Mouse (Mus musculus) heart, embryonic 14.5 days (tissue): ENCODE measurements around the gene Golim4. TPM values are rescaled to one million over a fixed set of nuclear protein-coding genes. Genes with fewer than 3 reads are reported as not detected.
"Not testable (repeated sequence)": the region's sequence is repeated elsewhere in the genome, so short reads cannot be mapped to it uniquely, and the experiment has no call there.

Experiments used
- ATAC-seq: fragments of 200-750 bp; cut with Nextera tagmentation; 2 replicates; pipeline ENCODE4 v1.8.0; 2017; ENCODE audit warnings: low read depth, moderate TSS enrichment; ENCODE audit not compliant: insufficient number of reproducible peaks, insufficient read depth, low FRiP score
- H3K27ac ChIP-seq, 2 experiments: fragments of 200-500 bp in 1 of 2; fragments of 300-500 bp in 1 of 2; sonication (generic) in 1 of 2; replicated peaks in 1 of 2; 2 replicates each; pipeline ENCODE4 v1.5.1; 2012 to 2014; ENCODE audit warnings: low read depth in 2 of 2, low read length in 2 of 2, control low read depth in 1 of 2, mild to moderate bottlenecking in 1 of 2, mixed read lengths in 1 of 2; ENCODE audit not compliant: control insufficient read depth in 1 of 2, insufficient read depth in 1 of 2
- H3K27me3 ChIP-seq: fragments of 300-500 bp; sonication (generic); 2 replicates; pipeline ENCODE4 v1.6.1; 2014; ENCODE audit warnings: mild to moderate bottlenecking, low read length, control low read depth; ENCODE audit not compliant: control insufficient read depth, insufficient read depth
- H3K36me3 ChIP-seq: fragments of 300-500 bp; sonication (generic); 2 replicates; pipeline ENCODE4 v1.6.1; 2014; ENCODE audit warnings: mild to moderate bottlenecking, control low read depth, low read length, mixed read lengths; ENCODE audit not compliant: control insufficient read depth, insufficient read depth
- H3K4me1 ChIP-seq, 2 experiments: fragments of 200-500 bp in 1 of 2; fragments of 300-500 bp in 1 of 2; sonication (generic) in 1 of 2; 2 replicates each; pipeline ENCODE4 v1.6.1; 2012 to 2014; ENCODE audit warnings: low read length in 2 of 2, control low read depth in 1 of 2, mixed read lengths in 1 of 2; ENCODE audit not compliant: control insufficient read depth in 2 of 2, insufficient read depth in 2 of 2
- H3K4me2 ChIP-seq: fragments of 300-500 bp; sonication (generic); 2 replicates; pipeline ENCODE4 v1.6.1; 2014; ENCODE audit warnings: mild to moderate bottlenecking, low read length
- H3K4me3 ChIP-seq, 2 experiments: fragments of 200-500 bp in 1 of 2; fragments of 300-500 bp in 1 of 2; sonication (generic) in 1 of 2; 2 replicates each; pipeline ENCODE4 v1.5.1; 2012 to 2014; ENCODE audit warnings: low read length in 2 of 2, mild to moderate bottlenecking in 2 of 2, control low read depth in 1 of 2, low read depth in 1 of 2, moderate library complexity in 1 of 2; ENCODE audit not compliant: control insufficient read depth in 1 of 2, insufficient read depth in 1 of 2
- H3K9ac ChIP-seq: fragments of 300-500 bp; sonication (generic); 2 replicates; pipeline ENCODE4 v1.6.1; 2014; ENCODE audit warnings: mild to moderate bottlenecking, low read length
- H3K9me3 ChIP-seq: fragments of 300-500 bp; sonication (generic); 2 replicates; pipeline ENCODE4 v1.6.1; 2016; ENCODE audit warnings: low read length, control low read depth; ENCODE audit not compliant: control insufficient read depth
- WGBS: fragments of 180-500 bp; shearing (Covaris S2); extraction: QIAGEN DNeasy Blood & Tissue Kit; methylation state at CpG from one replicate; pipeline ENCODE4 v1.1.7; 2014; 5-methylcytosine and 5-hydroxymethylcytosine counted together
- polyA plus RNA-seq: library from polyadenylated mRNA; unstranded; fragments of >200 nt; fragmentation: Nextera tagmentation; extraction: Ambion mirVana; gene quantifications from 2 replicates; pipeline ENCODE4 v1.2.1, GENCODE M21; 2014

Golim4 gene
- 29.4 and 37.6 TPM in 2 replicates for polyA plus RNA-seq

- no peaks in the 10 kb centered on the region for H3K9me3 ChIP-seq
- WGBS, result under 1% methylated on average over 53 of the region's 53 CpGs
- H3K4me1 ChIP-seq, result peaks cover 9 to 42% of the 10 kb centered on the region in 2 experiments
- peak within 1 kb of the TSS; percentile 88 for H3K9ac ChIP-seq
- peak; percentile 99 for ATAC-seq
- H3K27me3 ChIP-seq, result no peaks in the 10 kb centered on the region
- H3K4me2 ChIP-seq, result peak within 1 kb of the TSS; percentile 88
- H3K36me3 ChIP-seq, result peaks cover 3% of the 10 kb centered on the region; the same call in 1 of the 2 replicates
- peak within 1 kb of the TSS; percentile 88 to 93 for H3K27ac ChIP-seq
- peak within 1 kb of the TSS; percentile 82 to 92 for H3K4me3 ChIP-seq
Observed at GRCm38 (mm10) chr3:75956551-75957302, at the start of gene Golim4. Gene Golim4 (minus strand): TSS chr3:75956949.

GRCm38 (mm10) chr3:76005621-76006020 is 48.9 kb upstream of the Golim4 start:
- Histone ChIP-seq H3K27me3 (no peaks in the 10 kb centered on the region), H3K27ac (no peak overlapping the region), H3K36me3 (no peaks in the 10 kb centered on the region), H3K9ac (no peak overlapping the region), H3K4me2 (no peak overlapping the region), H3K4me3 (no peak overlapping the region), H3K9me3 (0 out of 2 replicates have a peak, but pooled peaks cover 2% of the 10 kb centered on the region), H3K4me1 (no peaks in the 10 kb centered on the region)
- ATAC-seq, result no peak
- 66% methylated on average over 5 of the region's 5 CpGs for WGBS

GRCm38 (mm10) chr3:76001156-76001555 is 44.4 kb upstream of the Golim4 start:
- Histone ChIP-seq H3K4me1 (no peaks in the 10 kb centered on the region), H3K27ac (no peak overlapping the region; a peak in 1 of 4 replicates), H3K4me2 (no peak overlapping the region), H3K27me3 (no peaks in the 10 kb centered on the region), H3K9ac (no peak overlapping the region), H3K9me3 (0 out of 2 replicates have a peak, but pooled peaks cover 2% of the 10 kb centered on the region), H3K36me3 (no peaks in the 10 kb centered on the region), H3K4me3 (no peak overlapping the region)
- WGBS, result 43% methylated on average over 4 of the region's 4 CpGs
- ATAC-seq, result no peak

- no peak for ATAC-seq
- H3K4me2 ChIP-seq, result no peak overlapping the region
- no peaks in the 10 kb centered on the region for H3K36me3 ChIP-seq
- WGBS, result 43% methylated on average over 2 of the region's 2 CpGs
- H3K4me3 ChIP-seq, result no peak overlapping the region
- no peaks in the 10 kb centered on the region for H3K4me1 ChIP-seq
- peak overlapping the region in 1 of 2 experiments; percentile 28; a peak in 1 of 4 replicates for H3K27ac ChIP-seq
- 0 out of 2 replicates have a peak, but pooled peaks cover 2% of the 10 kb centered on the region for H3K9me3 ChIP-seq
- no peak overlapping the region for H3K9ac ChIP-seq
- no peaks in the 10 kb centered on the region for H3K27me3 ChIP-seq
Observed at GRCm38 (mm10) chr3:76000481-76000880, 43.7 kb upstream of the Golim4 start.

GRCm38 (mm10) chr3:75981031-75981750 is 24.4 kb upstream of the Golim4 start:
- not testable (repeated sequence) for H3K4me3 ChIP-seq, H3K4me1 ChIP-seq, H3K4me2 ChIP-seq, H3K27me3 ChIP-seq, ATAC-seq, H3K9me3 ChIP-seq, H3K9ac ChIP-seq, H3K27ac ChIP-seq, H3K36me3 ChIP-seq
- 76% methylated on average over 2 of the region's 2 CpGs for WGBS

GRCm38 (mm10) chr3:75962784-75963772 is 6.3 kb upstream of the Golim4 start:
- H3K27ac ChIP-seq, H3K9ac ChIP-seq, H3K36me3 ChIP-seq, H3K4me2 ChIP-seq, H3K27me3 ChIP-seq, ATAC-seq, H3K4me1 ChIP-seq, H3K4me3 ChIP-seq, H3K9me3 ChIP-seq: not testable (repeated sequence)
- WGBS, result 65% methylated on average over 2 of the region's 2 CpGs
